Mouse (Mus musculus) megakaryocyte, adult 5-6 weeks (primary cell): ENCODE results near the gene 1700016C15Rik. TPM values are rescaled to one million over a fixed set of nuclear protein-coding genes. Genes with fewer than 3 reads are reported as not detected.
A peak's percentile ranks its signal among the peaks of the same experiment; 100 is the strongest.

Experiments
- ATAC-seq: 2 replicates; pipeline ENCODE4 v1.8.0; 2016; ENCODE audit warnings: mild to moderate bottlenecking, inconsistent platforms; ENCODE audit not compliant: poor library complexity, severe bottlenecking
- total RNA-seq, 2 experiments: library from RNA; stranded (forward) in 1 of 2; stranded (reverse) in 1 of 2; fragments of 153-499, 151-499 nt in 1 of 2; fragments of 221-1000, 200-1000 nt in 1 of 2; gene quantifications; 2 replicates each; pipeline versions ENCODE4 v1.2.3 to v1.2.4; 2015 to 2017

Gene 1700016C15Rik
- total RNA-seq (2015) (not detected in 2 replicates), total RNA-seq (2017) (not detected in 2 replicates)

- ATAC-seq: no peak
These were observed at the start of gene 1700016C15Rik for GRCm38 (mm10) chr1:177729043-177730024. TSS of gene 1700016C15Rik (plus strand) at chr1:177729814.

- peak; percentile 87 for ATAC-seq
These were observed 48.4 kb upstream of the 1700016C15Rik start for GRCm38 (mm10) chr1:177681239-177681638.

- no peak for ATAC-seq
These were observed 45.4 kb upstream of the 1700016C15Rik start for GRCm38 (mm10) chr1:177683931-177684836.

GRCm38 (mm10) chr1:177684901-177685300 lies 44.7 kb upstream of the 1700016C15Rik start:
- ATAC-seq: peak; percentile 51

GRCm38 (mm10) chr1:177686137-177686536 lies 43.5 kb upstream of the 1700016C15Rik start:
- ATAC-seq: no peak

GRCm38 (mm10) chr1:177686982-177687381 lies 42.6 kb upstream of the 1700016C15Rik start:
- no peak for ATAC-seq

- no peak for ATAC-seq
These were observed 37.1 kb upstream of the 1700016C15Rik start for GRCm38 (mm10) chr1:177692491-177692890.

GRCm38 (mm10) chr1:177693486-177694252 lies 35.9 kb upstream of the 1700016C15Rik start:
- ATAC-seq: no peak

GRCm38 (mm10) chr1:177700560-177700959 lies 29.1 kb upstream of the 1700016C15Rik start:
- ATAC-seq: no peak

- peak; percentile 67 for ATAC-seq
These were observed 27.0 kb upstream of the 1700016C15Rik start for GRCm38 (mm10) chr1:177702481-177703146.

GRCm38 (mm10) chr1:177703147-177703807 lies 26.3 kb upstream of the 1700016C15Rik start:
- peak; percentile 39 for ATAC-seq

- ATAC-seq: peak; percentile 49
These were observed 24.4 kb upstream of the 1700016C15Rik start for GRCm38 (mm10) chr1:177705204-177705603.

GRCm38 (mm10) chr1:177707571-177707970 lies 22.0 kb upstream of the 1700016C15Rik start:
- no peak for ATAC-seq

GRCm38 (mm10) chr1:177708583-177709055 lies 21.0 kb upstream of the 1700016C15Rik start:
- ATAC-seq: no peak

GRCm38 (mm10) chr1:177711000-177711399 lies 18.6 kb upstream of the 1700016C15Rik start:
- ATAC-seq: peak; percentile 58

- peak; percentile 71 for ATAC-seq
These were observed 18.2 kb upstream of the 1700016C15Rik start for GRCm38 (mm10) chr1:177711418-177711817.

GRCm38 (mm10) chr1:177713635-177714396 lies 15.8 kb upstream of the 1700016C15Rik start:
- ATAC-seq: peak; percentile 55

- ATAC-seq: no peak
These were observed 15.1 kb upstream of the 1700016C15Rik start for GRCm38 (mm10) chr1:177714397-177715012.
